Mouse (Mus musculus) midbrain, embryonic 10.5 days (tissue): ENCODE measurements around the gene Capn2. TPM values are rescaled to one million over a fixed set of nuclear protein-coding genes. Genes with fewer than 3 reads are reported as not detected.

ENCODE experiments used
- DNase-seq: peaks from one replicate; pipeline ENCODE4 v3.0.0-alpha.2; 2017; ENCODE audit warnings: low spot score
- H3K27ac ChIP-seq: fragments of 300-500 bp; sonication (generic); replicated peaks from 2 replicates; pipeline ENCODE4 v1.5.1; 2016; ENCODE audit warnings: mild to moderate bottlenecking
- H3K27me3 ChIP-seq: fragments of 300-500 bp; sonication (generic); 2 replicates; pipeline ENCODE4 v1.6.1; 2016; ENCODE audit warnings: low read depth, mild to moderate bottlenecking; ENCODE audit not compliant: poor library complexity, severe bottlenecking
- H3K36me3 ChIP-seq: fragments of 300-500 bp; sonication (generic); 2 replicates; pipeline ENCODE4 v1.6.1; 2016; ENCODE audit warnings: mild to moderate bottlenecking, moderate library complexity
- H3K4me1 ChIP-seq: fragments of 300-500 bp; sonication (generic); 2 replicates; pipeline ENCODE4 v1.6.1; 2016
- H3K4me3 ChIP-seq: fragments of 300-500 bp; sonication (generic); 2 replicates; pipeline ENCODE4 v1.5.1; 2016; ENCODE audit warnings: mild to moderate bottlenecking, moderate library complexity
- H3K9me3 ChIP-seq: fragments of 300-500 bp; sonication (generic); replicated peaks from 2 replicates; pipeline ENCODE4 v1.6.1; 2016; ENCODE audit warnings: mild to moderate bottlenecking
- WGBS: fragments of 180-500 bp; shearing (Covaris S2); methylation state at CpG from one replicate; pipeline ENCODE4 v1.1.7; 2016; 5-methylcytosine and 5-hydroxymethylcytosine counted together
- polyA plus RNA-seq: library from polyadenylated mRNA; unstranded; fragments of >200 nt; fragmentation: Nextera tagmentation; extraction: Ambion mirVana; gene quantifications from 2 replicates; pipeline ENCODE4 v1.2.1, GENCODE M21; 2016

Gene Capn2
- polyA plus RNA-seq, 1 experiment from 2014 or later = 83.2 TPM

GRCm38 (mm10) chr1:182432059-182432458, 85.3 kb downstream of the Capn2 start:
- no peak overlapping the region for H3K27ac ChIP-seq
- H3K9me3 ChIP-seq = no peaks in the 10 kb centered on the region
- H3K36me3 ChIP-seq = peaks cover 74% of the 10 kb centered on the region
- DNase-seq = no peak
- no peak overlapping the region for H3K4me3 ChIP-seq
- 98% methylated on average over 3 of the region's 3 CpGs for WGBS
- H3K4me1 ChIP-seq = no peaks in the 10 kb centered on the region
- H3K27me3 ChIP-seq = no peaks in the 10 kb centered on the region

- Histone ChIP-seq H3K9me3 (no peaks in the 10 kb centered on the region), H3K36me3 (peaks cover 61% of the 10 kb centered on the region), H3K4me3 (no peak overlapping the region), H3K27me3 (no peaks in the 10 kb centered on the region), H3K4me1 (peaks cover 8% of the 10 kb centered on the region; the same call in 1 of the 2 replicates), H3K27ac (no peak overlapping the region)
- WGBS = 96% methylated on average over 2 of the region's 2 CpGs
- no peak for DNase-seq
Measured at GRCm38 (mm10) chr1:182430676-182431075, 86.7 kb downstream of the Capn2 start.

DNA sequence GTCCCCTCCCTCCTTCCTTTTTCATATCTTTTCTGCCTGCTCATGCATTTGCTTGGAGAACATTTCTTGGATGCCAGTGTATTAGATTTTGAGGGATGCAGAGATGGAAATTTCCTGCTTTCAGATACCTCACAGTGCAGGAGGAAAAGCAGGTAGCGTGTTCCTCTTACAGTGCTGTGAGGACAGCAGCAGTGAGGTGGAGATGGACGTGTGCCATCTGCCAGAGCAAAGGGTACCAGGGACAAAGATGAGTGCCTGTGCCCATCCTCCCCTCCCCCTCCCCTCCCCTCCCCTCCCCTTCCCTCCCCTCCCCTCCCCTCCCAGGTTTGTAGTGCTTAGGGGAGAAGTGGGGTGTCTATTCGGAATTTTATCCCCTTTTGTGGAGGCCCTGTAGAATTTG, 87.6 kb downstream of the Capn2 start:
- Histone ChIP-seq H3K4me1 (peaks cover 15% of the 10 kb centered on the region), H3K36me3 (peaks cover 53% of the 10 kb centered on the region), H3K27ac (no peak overlapping the region), H3K4me3 (no peak overlapping the region), H3K9me3 (no peaks in the 10 kb centered on the region), H3K27me3 (no peaks in the 10 kb centered on the region)
- WGBS = 88% methylated on average over 3 of the region's 3 CpGs
- no peak for DNase-seq

GRCm38 (mm10) chr1:182427426-182427825, 90.0 kb downstream of the Capn2 start:
- peaks cover 33% of the 10 kb centered on the region for H3K36me3 ChIP-seq
- DNase-seq = no peak
- H3K27ac ChIP-seq = no peak overlapping the region
- no peak overlapping the region for H3K4me3 ChIP-seq
- H3K4me1 ChIP-seq = peaks cover 16% of the 10 kb centered on the region
- no peaks in the 10 kb centered on the region for H3K27me3 ChIP-seq
- H3K9me3 ChIP-seq = no peaks in the 10 kb centered on the region
- 87% methylated on average over 1 of the region's 1 CpGs for WGBS

GRCm38 (mm10) chr1:182426444-182426843, 91.0 kb downstream of the Capn2 start:
- H3K9me3 ChIP-seq = no peaks in the 10 kb centered on the region
- WGBS = 64% methylated on average over 2 of the region's 2 CpGs
- no peak for DNase-seq

DNA sequence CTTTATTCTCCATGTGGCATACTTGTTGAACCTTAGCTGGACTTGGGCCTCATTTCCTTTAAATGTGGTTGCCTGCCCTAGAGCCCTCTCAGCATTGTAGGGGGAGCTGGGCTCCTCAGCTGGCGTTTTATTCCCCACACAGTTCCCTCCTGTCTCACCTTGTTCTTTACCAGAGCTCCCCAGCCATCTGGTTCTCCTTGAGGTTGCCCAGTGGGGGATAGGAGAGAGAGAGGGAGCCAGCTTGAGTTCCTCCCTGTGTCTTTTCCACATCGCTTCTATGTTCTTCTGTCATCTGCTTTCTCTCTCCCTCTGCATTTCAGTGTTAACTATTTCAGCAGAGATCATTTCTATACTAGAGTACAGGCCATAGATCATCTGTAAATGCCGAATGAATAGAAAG, 92.2 kb downstream of the Capn2 start:
- no peaks in the 10 kb centered on the region for H3K9me3 ChIP-seq
- no peaks in the 10 kb centered on the region for H3K27me3 ChIP-seq
- WGBS = 84% methylated on average over 3 of the region's 3 CpGs
- H3K4me3 ChIP-seq = no peak overlapping the region
- no peak overlapping the region for H3K27ac ChIP-seq
- no peak for DNase-seq
- peaks cover 19% of the 10 kb centered on the region for H3K36me3 ChIP-seq
- peaks cover 23% of the 10 kb centered on the region for H3K4me1 ChIP-seq

More at GRCm38 (mm10) chr1:182426444-182426843, 91.0 kb downstream of the Capn2 start:
- Histone ChIP-seq H3K27ac (no peak overlapping the region), H3K4me3 (no peak overlapping the region), H3K4me1 (peaks cover 16% of the 10 kb centered on the region), H3K27me3 (no peaks in the 10 kb centered on the region), H3K36me3 (peaks cover 26% of the 10 kb centered on the region)

- no peak for DNase-seq
- 97% methylated on average over 2 of the region's 2 CpGs for WGBS
Measured at GRCm38 (mm10) chr1:182424274-182424673, 93.1 kb downstream of the Capn2 start.

GRCm38 (mm10) chr1:182419481-182419880, 97.9 kb downstream of the Capn2 start:
- Histone ChIP-seq H3K4me3 (no peak overlapping the region), H3K36me3 (peaks cover 18% of the 10 kb centered on the region; the same call in 1 of the 2 replicates), H3K27ac (no peak overlapping the region), H3K27me3 (no peaks in the 10 kb centered on the region), H3K9me3 (no peaks in the 10 kb centered on the region), H3K4me1 (peaks cover 8% of the 10 kb centered on the region; the same call in 1 of the 2 replicates)
- 82% methylated on average over 3 of the region's 3 CpGs for WGBS
- no peak for DNase-seq

More at GRCm38 (mm10) chr1:182424274-182424673, 93.1 kb downstream of the Capn2 start:
- Histone ChIP-seq H3K27me3 (no peaks in the 10 kb centered on the region), H3K27ac (no peak overlapping the region), H3K4me1 (peaks cover 23% of the 10 kb centered on the region), H3K9me3 (no peaks in the 10 kb centered on the region), H3K36me3 (peaks cover 10% of the 10 kb centered on the region), H3K4me3 (no peak overlapping the region)

Other genes with a start within 250 kb of the Capn2 start
- 68.6 and 73.7 TPM in 2 replicates for gene Degs1, start 234.8 kb downstream of the Capn2 start, polyA plus RNA-seq
- gene Fbxo28, start 176.0 kb downstream of the Capn2 start, polyA plus RNA-seq = 22.6 and 22.7 TPM in 2 replicates
- 24.7 and 28.9 TPM in 2 replicates for gene Trp53bp2, start 108.4 kb downstream of the Capn2 start, polyA plus RNA-seq
- gene Capn8, start 47.4 kb upstream of the Capn2 start, polyA plus RNA-seq = 0.05 and 0.09 TPM in 2 replicates
- gene Ccdc185, start 231.6 kb upstream of the Capn2 start, polyA plus RNA-seq = not detected in 2 replicates
- gene Susd4, start 246.3 kb upstream of the Capn2 start, polyA plus RNA-seq = 16.5 and 19.9 TPM in 2 replicates